Mouse (Mus musculus): ENCODE data around the gene Vmn1r165. TPM values are rescaled to one million over a fixed set of nuclear protein-coding genes. Genes with fewer than 3 reads are reported as not detected.

Vmn1r165 gene
- polyA plus RNA-seq (2015; fragmentation: Illumina TruSeq; extraction: RNeasy Lipid Tissue Mini Kit (QIAGEN cat#74804); ENCODE audit: insufficient read depth, low replicate concordance) = not detected

GRCm38 (mm10) chr7:23217032-23217431, at the start of gene Vmn1r165:
Gene Vmn1r165 (plus strand): TSS chr7:23217332.

GRCm38 (mm10) chr7:23251582-23251981, 34.5 kb downstream of the Vmn1r165 start, which contains the start of gene Vmn1r166:
Gene Vmn1r166 (minus strand): TSS chr7:23251682.

Other genes with a start within 250 kb of the Vmn1r165 start
- not detected for gene Gm4214, start 232.7 kb upstream of the Vmn1r165 start, polyA plus RNA-seq (2015; fragmentation: Illumina TruSeq; extraction: RNeasy Lipid Tissue Mini Kit (QIAGEN cat#74804); ENCODE audit: insufficient read depth, low replicate concordance)
- gene Gm4216, start 197.4 kb upstream of the Vmn1r165 start, polyA plus RNA-seq (2015; fragmentation: Illumina TruSeq; extraction: RNeasy Lipid Tissue Mini Kit (QIAGEN cat#74804); ENCODE audit: insufficient read depth, low replicate concordance) = not detected
- gene Vmn1r163, start 161.8 kb upstream of the Vmn1r165 start, polyA plus RNA-seq (2015; fragmentation: Illumina TruSeq; extraction: RNeasy Lipid Tissue Mini Kit (QIAGEN cat#74804); ENCODE audit: insufficient read depth, low replicate concordance) = not detected
- gene Gm8720, start 149.9 kb upstream of the Vmn1r165 start, polyA plus RNA-seq (2015; fragmentation: Illumina TruSeq; extraction: RNeasy Lipid Tissue Mini Kit (QIAGEN cat#74804); ENCODE audit: insufficient read depth, low replicate concordance) = not detected
- gene Gm10662, start 72.9 kb upstream of the Vmn1r165 start, polyA plus RNA-seq (2015; fragmentation: Illumina TruSeq; extraction: RNeasy Lipid Tissue Mini Kit (QIAGEN cat#74804); ENCODE audit: insufficient read depth, low replicate concordance) = not detected
- gene Vmn1r166, start 34.4 kb downstream of the Vmn1r165 start, polyA plus RNA-seq (2015; fragmentation: Illumina TruSeq; extraction: RNeasy Lipid Tissue Mini Kit (QIAGEN cat#74804); ENCODE audit: insufficient read depth, low replicate concordance) = not detected
- gene Gm6902, start 61.6 kb downstream of the Vmn1r165 start, polyA plus RNA-seq (2015; fragmentation: Illumina TruSeq; extraction: RNeasy Lipid Tissue Mini Kit (QIAGEN cat#74804); ENCODE audit: insufficient read depth, low replicate concordance) = not detected
- not detected for gene Nlrp4e, start 83.9 kb downstream of the Vmn1r165 start, polyA plus RNA-seq (2015; fragmentation: Illumina TruSeq; extraction: RNeasy Lipid Tissue Mini Kit (QIAGEN cat#74804); ENCODE audit: insufficient read depth, low replicate concordance)
- not detected for gene Nlrp5, start 168.6 kb downstream of the Vmn1r165 start, polyA plus RNA-seq (2015; fragmentation: Illumina TruSeq; extraction: RNeasy Lipid Tissue Mini Kit (QIAGEN cat#74804); ENCODE audit: insufficient read depth, low replicate concordance)